Mouse (Mus musculus) liver, embryonic 11.5 days (tissue): Measurements from ENCODE around the gene Tprg. TPM values are rescaled to one million over a fixed set of nuclear protein-coding genes. Genes with fewer than 3 reads are reported as not detected.

ENCODE experiments used
- ATAC-seq: fragments of 200-750 bp; cut with Nextera tagmentation; replicated peaks from 2 replicates; pipeline ENCODE4 v1.8.0; 2017; ENCODE audit warnings: moderate number of reproducible peaks, mild to moderate bottlenecking, moderate TSS enrichment, moderate library complexity; ENCODE audit not compliant: low FRiP score
- DNase-seq: peaks from one replicate; pipeline ENCODE4 v3.0.0-alpha.2; 2017; ENCODE audit warnings: low spot score
- H3K27ac ChIP-seq: fragments of 300-500 bp; sonication (generic); 2 replicates; pipeline ENCODE4 v1.5.1; 2014; ENCODE audit warnings: mild to moderate bottlenecking, low read depth, low read length, control low read depth
- H3K27me3 ChIP-seq: fragments of 300-500 bp; sonication (generic); replicated peaks from 2 replicates; pipeline ENCODE4 v1.6.1; 2014; ENCODE audit warnings: low read length, mixed read lengths; ENCODE audit not compliant: control insufficient read depth, insufficient read depth
- H3K36me3 ChIP-seq: fragments of 300-500 bp; sonication (generic); 2 replicates; pipeline ENCODE4 v1.6.1; 2014; ENCODE audit warnings: mild to moderate bottlenecking, low read length, moderate library complexity, mixed read lengths; ENCODE audit not compliant: control insufficient read depth, insufficient read depth
- H3K4me1 ChIP-seq: fragments of 300-500 bp; sonication (generic); replicated peaks from 2 replicates; pipeline ENCODE4 v1.6.1; 2014; ENCODE audit warnings: low read length, mixed read lengths; ENCODE audit not compliant: control insufficient read depth, insufficient read depth
- H3K4me2 ChIP-seq: fragments of 300-500 bp; sonication (generic); 2 replicates; pipeline ENCODE4 v1.6.1; 2014; ENCODE audit warnings: mild to moderate bottlenecking, control low read depth, moderate library complexity
- H3K4me3 ChIP-seq: fragments of 300-500 bp; sonication (generic); 2 replicates; pipeline ENCODE4 v1.5.1; 2014; ENCODE audit warnings: low read depth, low read length, control low read depth
- H3K9ac ChIP-seq: fragments of 300-500 bp; sonication (generic); 2 replicates; pipeline ENCODE4 v1.6.1; 2014; ENCODE audit warnings: low read depth, low read length, control low read depth
- H3K9me3 ChIP-seq: fragments of 300-500 bp; sonication (generic); 2 replicates; pipeline ENCODE4 v1.6.1; 2016; ENCODE audit warnings: low read length, inconsistent platforms, mixed read lengths; ENCODE audit not compliant: control insufficient read depth
- WGBS: fragments of 180-500 bp; shearing (Covaris S2); extraction: QIAGEN DNeasy Blood & Tissue Kit; methylation state at CpG from one replicate; pipeline ENCODE4 v1.1.7; 2014; 5-methylcytosine and 5-hydroxymethylcytosine counted together
- polyA plus RNA-seq: library from polyadenylated mRNA; unstranded; fragments of >200 nt; fragmentation: Nextera tagmentation; extraction: Ambion mirVana; gene quantifications from 2 replicates; pipeline ENCODE4 v1.2.1, GENCODE M21; 2014

Tprg gene
- polyA plus RNA-seq, 1 experiment from 2014 or later: not detected

- no peaks in the 10 kb centered on the region for H3K4me1 ChIP-seq
- no peak overlapping the region for H3K27ac ChIP-seq
- no peaks in the 10 kb centered on the region for H3K27me3 ChIP-seq
- H3K9me3 ChIP-seq: no peaks in the 10 kb centered on the region
- H3K4me2 ChIP-seq: no peak overlapping the region
- no peaks in the 10 kb centered on the region for H3K36me3 ChIP-seq
- no peak overlapping the region for H3K4me3 ChIP-seq
- H3K9ac ChIP-seq: no peak overlapping the region
- 78% methylated on average over 1 of the region's 1 CpGs for WGBS
- DNase-seq: no peak
- no peak for ATAC-seq
Observed at GRCm38 (mm10) chr16:25298204-25298603, 11.6 kb downstream of the Tprg start.

DNA sequence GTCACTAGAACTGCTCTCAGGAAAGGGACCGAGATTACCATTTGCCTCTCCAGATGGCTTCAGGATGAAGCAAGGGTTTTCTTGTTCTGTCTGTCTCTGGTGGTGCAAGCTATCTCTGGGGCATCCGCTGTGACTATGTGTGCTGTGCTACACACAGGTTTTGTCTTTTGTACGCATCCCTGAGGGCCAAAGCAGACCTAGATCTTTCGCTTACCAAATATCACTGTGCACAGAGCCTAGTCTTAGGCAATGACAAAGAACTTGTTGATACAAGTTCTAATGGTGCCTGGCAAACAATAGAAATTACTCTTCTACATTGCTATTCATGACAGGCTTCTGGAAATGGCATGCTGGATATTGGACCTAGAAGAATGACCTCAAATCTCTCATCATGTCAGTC, 16.0 kb downstream of the Tprg start:
- no peak for ATAC-seq
- no peaks in the 10 kb centered on the region for H3K9me3 ChIP-seq
- no peaks in the 10 kb centered on the region for H3K27me3 ChIP-seq
- H3K27ac ChIP-seq: no peak overlapping the region
- H3K9ac ChIP-seq: no peak overlapping the region
- no peaks in the 10 kb centered on the region for H3K36me3 ChIP-seq
- no peak overlapping the region for H3K4me3 ChIP-seq
- H3K4me2 ChIP-seq: no peak overlapping the region
- no peak for DNase-seq
- WGBS: 78% methylated on average over 4 of the region's 4 CpGs
- no peaks in the 10 kb centered on the region for H3K4me1 ChIP-seq

- Histone ChIP-seq H3K4me1 (no peaks in the 10 kb centered on the region), H3K27ac (no peak overlapping the region), H3K4me2 (no peak overlapping the region), H3K4me3 (no peak overlapping the region), H3K9me3 (no peaks in the 10 kb centered on the region), H3K36me3 (no peaks in the 10 kb centered on the region), H3K9ac (no peak overlapping the region), H3K27me3 (no peaks in the 10 kb centered on the region)
- DNase-seq: no peak
- 72% methylated on average over 5 of the region's 5 CpGs for WGBS
- no peak for ATAC-seq
Observed at GRCm38 (mm10) chr16:25314006-25314405, 27.4 kb downstream of the Tprg start.

GRCm38 (mm10) chr16:25315090-25315489, 28.5 kb downstream of the Tprg start:
- Histone ChIP-seq H3K9me3 (no peaks in the 10 kb centered on the region), H3K27ac (no peak overlapping the region), H3K4me2 (no peak overlapping the region), H3K4me3 (no peak overlapping the region), H3K36me3 (no peaks in the 10 kb centered on the region), H3K9ac (no peak overlapping the region), H3K4me1 (no peaks in the 10 kb centered on the region), H3K27me3 (no peaks in the 10 kb centered on the region)
- 59% methylated on average over 3 of the region's 3 CpGs for WGBS
- ATAC-seq (no peak), DNase-seq (no peak)

GRCm38 (mm10) chr16:25325631-25326238, 39.1 kb downstream of the Tprg start:
- no peaks in the 10 kb centered on the region for H3K4me1 ChIP-seq
- no peak overlapping the region for H3K4me3 ChIP-seq
- no peaks in the 10 kb centered on the region for H3K36me3 ChIP-seq
- H3K27ac ChIP-seq: no peak overlapping the region
- 74% methylated on average over 2 of the region's 2 CpGs for WGBS
- no peaks in the 10 kb centered on the region for H3K27me3 ChIP-seq
- H3K9me3 ChIP-seq: no peaks in the 10 kb centered on the region
- H3K9ac ChIP-seq: no peak overlapping the region
- DNase-seq (no peak), ATAC-seq (no peak)
- no peak overlapping the region for H3K4me2 ChIP-seq

DNA sequence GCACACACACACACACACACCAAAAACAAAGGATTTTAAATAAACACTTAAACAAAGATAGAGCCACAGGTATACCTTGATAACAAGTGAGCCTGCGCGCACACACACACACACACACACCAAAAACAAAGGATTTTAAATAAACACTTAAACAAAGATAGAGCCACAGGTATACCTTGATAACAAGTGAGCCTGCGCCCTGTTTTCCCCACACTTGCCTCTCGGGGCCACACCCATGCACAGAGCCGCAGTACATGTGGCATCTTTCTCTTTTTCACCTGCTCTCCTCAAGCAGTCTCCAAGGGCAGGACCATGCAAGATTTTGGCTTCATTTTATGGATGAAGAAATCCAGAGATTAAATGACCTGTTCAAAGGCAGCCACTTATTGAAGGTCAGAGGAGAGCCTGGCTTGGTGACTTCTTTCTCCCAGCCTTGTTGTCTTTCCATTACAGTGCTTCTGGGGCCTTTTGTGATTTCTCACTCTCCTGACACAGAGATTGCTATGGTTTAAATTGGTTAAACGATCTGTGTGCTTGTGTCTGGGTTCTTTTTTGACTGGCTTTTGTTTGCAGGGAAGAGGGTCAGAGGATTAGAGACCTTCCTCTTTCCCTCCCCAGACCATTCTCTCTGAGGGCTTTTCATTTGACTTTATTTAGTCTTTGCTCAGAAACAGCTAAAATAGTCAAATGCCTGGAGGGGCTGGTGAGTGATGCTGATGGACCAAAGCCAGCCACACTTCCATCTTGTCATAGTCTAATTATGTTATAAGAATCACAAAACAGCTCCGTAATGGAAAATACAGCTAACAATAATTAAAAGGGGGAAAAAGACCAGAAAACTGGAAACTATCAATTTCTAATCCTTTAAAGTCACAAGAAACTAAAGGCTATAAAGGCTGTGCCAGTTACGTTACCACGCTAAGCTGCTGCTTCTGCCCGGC, 46.9 kb downstream of the Tprg start:
- no peaks in the 10 kb centered on the region for H3K27me3 ChIP-seq
- WGBS: 77% methylated on average over 10 of the region's 10 CpGs
- no peaks in the 10 kb centered on the region for H3K4me1 ChIP-seq
- DNase-seq (no peak), ATAC-seq (no peak)
- no peak overlapping the region for H3K4me3 ChIP-seq
- H3K27ac ChIP-seq: no peak overlapping the region
- H3K9me3 ChIP-seq: no peaks in the 10 kb centered on the region
- no peak overlapping the region for H3K9ac ChIP-seq
- H3K36me3 ChIP-seq: no peaks in the 10 kb centered on the region
- H3K4me2 ChIP-seq: no peak overlapping the region

DNA sequence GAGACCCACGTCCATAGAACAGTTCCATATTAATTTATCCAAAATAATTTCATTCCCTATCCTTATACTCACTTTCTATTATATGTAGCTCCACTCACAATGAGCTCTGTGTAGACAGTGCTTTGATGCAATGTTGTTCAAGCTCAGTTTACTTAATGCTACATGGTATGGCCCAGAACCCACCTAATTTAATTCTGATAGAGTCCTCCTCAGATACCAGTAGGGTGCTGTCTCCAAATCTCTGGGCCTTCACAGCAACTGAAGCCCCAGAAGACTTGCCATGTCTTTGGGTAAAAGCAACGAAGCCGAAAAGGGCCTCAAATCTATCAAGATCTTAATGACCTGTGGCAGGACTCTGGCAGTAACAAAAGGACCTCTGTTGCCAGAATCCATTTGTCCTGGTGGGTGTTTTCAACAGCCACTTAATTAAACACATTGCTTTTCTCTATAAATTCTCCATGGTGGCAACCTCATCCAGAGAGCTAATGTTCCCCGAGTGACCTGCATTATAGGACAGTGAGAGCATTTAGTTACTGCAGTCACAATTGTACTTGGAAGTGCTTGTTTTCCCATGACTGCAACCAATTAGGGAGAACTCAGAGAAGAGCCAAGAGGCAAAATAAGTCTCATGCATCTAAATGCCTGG, 48.6 kb downstream of the Tprg start:
- no peak for ATAC-seq
- 54% methylated on average over 4 of the region's 4 CpGs for WGBS
- no peak overlapping the region for H3K4me3 ChIP-seq
- H3K36me3 ChIP-seq: no peaks in the 10 kb centered on the region
- H3K4me2 ChIP-seq: no peak overlapping the region
- no peak overlapping the region for H3K9ac ChIP-seq
- H3K4me1 ChIP-seq: no peaks in the 10 kb centered on the region
- no peak for DNase-seq
- H3K9me3 ChIP-seq: no peaks in the 10 kb centered on the region
- H3K27me3 ChIP-seq: no peaks in the 10 kb centered on the region
- H3K27ac ChIP-seq: no peak overlapping the region

- 2% methylated on average over 3 of the region's 3 CpGs for WGBS
- Histone ChIP-seq H3K27me3 (no peaks in the 10 kb centered on the region), H3K9ac (no peak overlapping the region), H3K4me1 (no peaks in the 10 kb centered on the region), H3K36me3 (no peaks in the 10 kb centered on the region), H3K27ac (no peak overlapping the region), H3K4me3 (no peak overlapping the region), H3K9me3 (no peaks in the 10 kb centered on the region), H3K4me2 (no peak overlapping the region)
- DNase-seq (no peak), ATAC-seq (no peak)
Observed at GRCm38 (mm10) chr16:25349626-25350025, 63.0 kb downstream of the Tprg start.
